Mouse (Mus musculus) olfactory bulb, adult 2 months (tissue): ENCODE measurements at regions not wholly inside any gene's neighbourhood (a gene's known extent, or its start where the extent isn't known, plus 50 kb on each side); places are given as distances from the start of the nearest gene placed in this dataset.
A peak's percentile ranks its signal among the peaks of the same experiment; 100 is the strongest.

Experiments
- CTCF ChIP-seq: fragments of 200-500 bp; IDR thresholded peaks from 2 replicates; pipeline ENCODE4 v1.5.1; 2012; ENCODE audit warnings: low read depth, mild to moderate bottlenecking, low read length, moderate library complexity; ENCODE audit not compliant: insufficient read depth
- POLR2A ChIP-seq: fragments of 200-500 bp; IDR thresholded peaks from 2 replicates; pipeline ENCODE4 v1.6.1; 2012; ENCODE audit warnings: mild to moderate bottlenecking, low read depth, low read length, moderate library complexity; ENCODE audit not compliant: insufficient read depth

GRCm38 (mm10) chr8:89571816-89572215, 527.9 kb upstream of the Sall1 start:
- TF ChIP-seq CTCF = peak; percentile 89
- no peak for TF ChIP-seq POLR2A
